Mouse (Mus musculus): ENCODE data around the gene Farp2. TPM values are rescaled to one million over a fixed set of nuclear protein-coding genes. Genes with fewer than 3 reads are reported as not detected.
"Not testable (repeated sequence)": the region's sequence is repeated elsewhere in the genome, so short reads cannot be mapped to it uniquely, and the experiment has no call there.

Farp2 gene
- total RNA-seq, 1 experiment from 2014 or later = 0.99 TPM

DNA sequence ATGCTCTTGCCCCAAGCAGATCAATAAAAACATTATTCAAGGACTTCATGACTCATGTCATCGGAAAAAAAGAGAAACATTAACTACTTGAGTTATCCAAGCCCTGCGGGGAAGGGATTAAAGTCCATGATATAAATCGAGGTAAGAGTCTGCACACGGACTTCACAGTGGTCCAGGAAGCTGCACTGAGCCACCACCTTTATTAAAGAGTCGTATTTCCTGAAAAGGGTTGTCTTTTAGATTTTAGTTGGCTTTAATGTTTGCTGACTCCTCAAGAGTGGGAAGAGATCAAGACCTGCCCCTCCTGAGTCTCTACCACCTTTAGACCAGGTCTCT, 145.1 kb downstream of the Farp2 start:
- ATAC-seq (replicated peaks in 1 of 2; ENCODE audit: insufficient read depth in 1 of 2, low FRiP score in 2 of 2, low TSS enrichment in 1 of 2, low read depth in 1 of 2, poor library complexity in 2 of 2, severe bottlenecking in 2 of 2) = no peak

GRCm38 (mm10) chr1:93658559-93658958, 146.7 kb downstream of the Farp2 start, which contains the start of gene Stk25:
Stk25 (minus strand) TSS chr1:93658659.
- ATAC-seq (replicated peaks in 1 of 2; ENCODE audit: insufficient read depth in 1 of 2, low FRiP score in 2 of 2, low TSS enrichment in 1 of 2, low read depth in 1 of 2, poor library complexity in 2 of 2, severe bottlenecking in 2 of 2) = not testable (repeated sequence)

DNA sequence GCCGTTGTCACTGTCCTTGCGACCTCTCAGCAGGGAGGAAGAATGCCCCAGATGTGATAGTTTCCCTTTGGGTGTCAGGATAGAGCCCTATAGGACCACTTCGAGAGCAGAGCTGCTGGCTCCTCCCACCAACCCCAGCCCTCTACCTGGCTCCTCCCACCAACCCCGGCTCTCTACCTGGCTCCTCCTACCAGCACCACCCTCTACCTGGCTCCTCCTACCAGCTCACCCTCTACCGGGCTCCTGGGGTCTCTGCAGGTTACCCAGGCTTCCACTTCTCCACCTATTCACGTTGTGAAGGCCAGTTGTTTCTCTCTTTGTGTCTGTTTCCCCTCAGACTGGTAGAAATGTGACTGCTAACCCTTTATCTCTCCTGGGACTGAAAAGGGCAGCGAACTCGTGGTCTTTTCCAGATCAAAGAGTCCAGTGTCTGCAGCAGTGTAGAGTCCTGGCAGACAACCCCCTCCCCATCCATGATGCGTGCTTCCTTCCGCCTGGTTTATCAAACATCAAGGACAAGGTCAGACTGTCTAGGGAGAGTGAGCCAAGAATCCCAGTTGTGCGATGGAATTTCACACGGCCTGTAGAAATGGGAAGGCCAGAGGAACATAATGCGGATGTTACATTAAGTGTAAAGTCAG, 156.0 kb downstream of the Farp2 start:
- peak; percentile 50 to 58; a peak in 3 of 4 replicates for ATAC-seq (replicated peaks in 1 of 2; ENCODE audit: insufficient read depth in 1 of 2, low FRiP score in 2 of 2, low TSS enrichment in 1 of 2, low read depth in 1 of 2, poor library complexity in 2 of 2, severe bottlenecking in 2 of 2)

DNA sequence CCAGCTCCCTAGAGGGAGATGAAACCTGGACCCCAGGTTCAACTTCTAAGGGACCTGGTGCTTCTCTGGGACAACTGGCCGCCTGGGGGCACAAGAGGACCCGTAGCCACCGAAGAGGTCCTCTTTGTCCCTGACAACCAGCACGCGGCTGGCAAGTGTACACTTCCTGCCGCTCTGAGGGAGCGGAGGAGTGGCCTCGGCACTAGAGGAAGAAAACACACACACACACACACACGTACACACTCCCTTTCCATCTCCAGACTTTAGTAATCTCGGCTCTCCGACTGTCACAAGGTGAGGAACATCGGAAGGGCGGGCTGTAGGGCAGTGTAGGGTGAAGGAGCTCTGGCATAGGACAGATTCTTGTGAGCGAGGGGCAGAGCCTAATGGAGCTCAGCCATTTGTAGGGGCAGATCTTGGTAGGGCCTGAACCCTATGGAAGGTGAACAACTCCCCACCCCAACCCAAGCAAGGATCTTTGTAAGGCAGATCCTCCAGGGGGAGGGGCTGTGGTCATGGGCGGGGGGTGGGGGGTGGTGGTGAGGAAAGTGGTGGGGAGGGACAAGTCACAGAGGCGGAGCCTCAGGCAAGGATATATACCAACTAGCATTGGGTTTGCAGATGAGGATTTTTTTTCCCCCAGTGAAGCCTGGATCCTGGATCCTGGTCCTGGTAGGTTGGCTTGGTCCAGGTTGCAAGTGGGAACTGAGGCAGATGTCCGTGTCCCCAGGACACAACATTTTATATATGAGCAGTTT, 157.1 kb downstream of the Farp2 start:
- peak; percentile 96 to 97 for ATAC-seq (replicated peaks in 1 of 2; ENCODE audit: insufficient read depth in 1 of 2, low FRiP score in 2 of 2, low TSS enrichment in 1 of 2, low read depth in 1 of 2, poor library complexity in 2 of 2, severe bottlenecking in 2 of 2)

DNA sequence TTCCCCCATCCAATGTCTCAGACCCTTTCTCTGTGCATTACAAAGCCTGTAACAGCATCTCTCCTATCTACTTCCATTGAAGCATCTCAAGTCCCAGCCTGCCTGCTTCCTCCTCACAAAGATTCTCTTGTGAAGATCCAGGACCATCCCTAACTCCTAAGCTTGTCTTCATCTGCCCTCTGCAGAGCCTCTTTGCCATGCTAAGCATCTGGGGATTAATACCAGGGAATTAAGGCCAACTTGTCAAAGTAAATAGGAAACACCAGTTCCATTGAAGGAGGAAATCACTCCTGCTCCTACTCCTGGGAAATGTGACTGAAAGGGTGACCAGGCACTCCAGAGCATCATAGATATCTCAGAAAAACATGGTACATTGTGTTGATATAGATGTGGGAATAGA, 158.1 kb downstream of the Farp2 start:
- ATAC-seq (replicated peaks in 1 of 2; ENCODE audit: insufficient read depth in 1 of 2, low FRiP score in 2 of 2, low TSS enrichment in 1 of 2, low read depth in 1 of 2, poor library complexity in 2 of 2, severe bottlenecking in 2 of 2) = no peak

Other genes with a start within 250 kb of the Farp2 start
- gene Mterf4, start 206.2 kb upstream of the Farp2 start, total RNA-seq (2017) = 35.3 and 36.8 TPM in 2 replicates
- 18.4 and 26.9 TPM in 2 replicates for gene Ppp1r7, start 169.2 kb upstream of the Farp2 start, total RNA-seq (2017)
- gene Pask, start 168.6 kb upstream of the Farp2 start, total RNA-seq (2017) = 13.1 and 20.8 TPM in 2 replicates
- gene Ano7, start 138.1 kb upstream of the Farp2 start, total RNA-seq (2017) = 0.13 TPM in 1 of 2 replicates, not detected in the other
- 75.0 and 92.9 TPM in 2 replicates for gene Hdlbp, start 33.3 kb upstream of the Farp2 start, total RNA-seq (2017)
- 47.5 and 59.3 TPM in 2 replicates for gene Stk25, start 146.6 kb downstream of the Farp2 start, total RNA-seq (2017)
- 1.6 and 2.6 TPM in 2 replicates for gene Bok, start 173.6 kb downstream of the Farp2 start, total RNA-seq (2017)
- gene Atg4b, start 239.4 kb downstream of the Farp2 start, total RNA-seq (2017) = 56.5 and 83.3 TPM in 2 replicates
- gene Thap4, start 242.8 kb downstream of the Farp2 start, total RNA-seq (2017) = 19.9 and 25.1 TPM in 2 replicates